Mouse (Mus musculus) neural tube, postnatal 0 days (tissue): ENCODE data around the gene Sirpb1a. TPM values are rescaled to one million over a fixed set of nuclear protein-coding genes. Genes with fewer than 3 reads are reported as not detected.

Experiments used
- polyA plus RNA-seq: library from polyadenylated mRNA; unstranded; fragments of >200 nt; fragmentation: Nextera tagmentation; extraction: Ambion mirVana; gene quantifications from 2 replicates; pipeline ENCODE4 v1.2.1, GENCODE M21; 2015

Gene Sirpb1a
- polyA plus RNA-seq = not detected in 2 replicates

DNA sequence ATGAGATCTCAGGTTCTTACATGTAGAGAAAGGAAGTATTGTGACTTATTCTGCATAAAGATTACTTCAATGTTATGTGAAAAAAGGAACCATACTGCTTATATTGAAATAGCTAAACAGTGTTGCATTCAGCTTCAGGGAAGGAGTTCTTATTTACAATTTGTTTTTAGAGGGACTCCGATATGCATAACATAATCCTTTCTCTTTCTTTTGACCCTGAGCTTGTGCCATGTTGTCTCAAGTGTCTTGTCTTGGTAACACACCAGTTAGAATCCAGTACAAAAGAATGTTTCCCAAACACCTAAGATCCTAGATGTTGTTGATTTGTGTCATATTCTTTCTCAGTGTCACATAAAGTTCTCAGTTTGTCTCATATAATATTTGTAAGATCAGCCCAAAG lies at the start of gene Sirpb1a:
Gene Sirpb1a, minus strand, starts transcription at position 74 of the 400 bp plus-strand sequence.

DNA sequence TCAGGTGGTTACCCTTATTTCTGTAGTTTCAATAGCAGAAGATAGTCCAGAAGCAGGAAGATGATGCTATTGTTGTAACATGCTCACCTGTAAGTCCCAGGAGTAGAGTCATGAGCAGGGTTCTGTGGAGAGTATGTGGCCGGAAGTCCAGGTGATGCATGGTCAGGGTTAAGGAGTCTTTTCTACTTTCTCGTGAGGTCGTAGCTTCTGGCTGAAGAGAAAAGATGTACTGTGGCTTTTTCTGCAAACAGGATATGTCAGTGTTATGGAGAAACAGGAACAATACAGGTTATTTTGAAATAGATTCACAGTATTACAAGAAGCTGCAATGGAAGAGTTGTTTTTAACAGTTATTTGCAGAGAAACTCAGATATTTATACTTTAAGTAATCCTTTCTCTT lies 94.3 kb downstream of the Sirpb1a start, which contains the start of gene Gm9733:
Gene Gm9733, minus strand, starts transcription at position 240 of the 400 bp plus-strand sequence.

Other genes starting within 250 kb of the Sirpb1a start
- not detected in 2 replicates for gene Gm9733, start 94.2 kb downstream of the Sirpb1a start, polyA plus RNA-seq
- not detected in 2 replicates for gene Sirpb1b, start 148.5 kb upstream of the Sirpb1a start, polyA plus RNA-seq